Mouse (Mus musculus) CD4-positive helper T cell, adult 2 months (primary cell): Measurements from ENCODE around the gene Catsperg1.

Source experiments
- DNase-seq: peaks from one replicate; pipeline ENCODE4 v3.0.0-alpha.2; 2012; ENCODE audit warnings: low read depth, missing footprints, low spot score

Catsperg1 gene

GRCm38 (mm10) chr7:29134693-29135386 is 79.0 kb downstream of the Catsperg1 start, which contains the start of gene Rasgrp4:
Gene Rasgrp4 (plus strand): TSS chr7:29134851.
- peak; percentile 90 for DNase-seq

GRCm38 (mm10) chr7:29134230-29134629 is 79.6 kb downstream of the Catsperg1 start:
- no peak for DNase-seq
